Mouse (Mus musculus): ENCODE data around the gene Slco6c1.
A peak's percentile ranks its signal among the peaks of the same experiment; 100 is the strongest.

Gene Slco6c1

GRCm38 (mm10) chr1:97128201-97128600 lies at the start of gene Slco6c1:
Gene Slco6c1, minus strand, starts transcription at chr1:97128301.
- DNase-seq (ENCODE audit: extremely low spot score, low read depth, low spot score), result no peak

DNA sequence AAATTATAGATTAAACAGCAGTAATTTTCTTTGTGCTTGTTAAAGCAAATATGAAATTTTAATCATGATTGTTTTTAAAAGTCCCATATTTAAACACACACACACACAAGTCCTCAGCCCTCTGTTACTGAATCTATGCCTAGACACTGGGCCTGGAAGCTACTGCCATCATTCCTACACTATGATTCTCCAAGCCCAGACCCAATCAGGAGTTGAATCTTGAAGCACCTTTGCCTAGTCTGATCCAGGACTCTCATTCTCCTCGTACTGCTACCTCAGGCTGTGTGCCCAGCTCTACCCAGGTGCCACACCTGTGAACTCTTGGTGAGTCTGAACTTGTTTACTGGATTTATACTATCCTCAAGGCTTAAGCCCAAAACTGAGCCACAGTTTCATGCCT lies 89.1 kb downstream of the Slco6c1 start:
- no peak for DNase-seq (ENCODE audit: extremely low spot score, low read depth, low spot score)

DNA sequence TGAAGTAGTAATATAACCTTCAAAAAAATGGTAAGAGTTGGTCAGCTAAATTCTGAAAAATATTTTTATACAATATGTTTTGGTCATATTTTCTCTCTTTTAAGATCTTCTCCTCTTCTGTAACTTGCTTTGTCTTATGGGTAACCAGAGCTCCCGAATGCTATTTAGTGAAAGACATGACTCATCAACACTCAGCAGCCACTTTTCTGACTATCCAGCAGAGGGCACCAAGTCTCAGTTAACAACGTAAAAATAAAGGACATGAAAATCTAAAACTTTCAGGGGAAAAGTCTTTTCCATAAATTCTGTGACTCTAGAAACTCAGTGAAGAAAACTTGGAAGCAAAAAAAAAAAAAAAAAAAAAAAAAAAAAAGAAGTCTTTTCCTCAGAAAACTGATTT lies 89.6 kb downstream of the Slco6c1 start:
- peak; percentile 3 for DNase-seq (ENCODE audit: extremely low spot score, low read depth, low spot score)

DNA sequence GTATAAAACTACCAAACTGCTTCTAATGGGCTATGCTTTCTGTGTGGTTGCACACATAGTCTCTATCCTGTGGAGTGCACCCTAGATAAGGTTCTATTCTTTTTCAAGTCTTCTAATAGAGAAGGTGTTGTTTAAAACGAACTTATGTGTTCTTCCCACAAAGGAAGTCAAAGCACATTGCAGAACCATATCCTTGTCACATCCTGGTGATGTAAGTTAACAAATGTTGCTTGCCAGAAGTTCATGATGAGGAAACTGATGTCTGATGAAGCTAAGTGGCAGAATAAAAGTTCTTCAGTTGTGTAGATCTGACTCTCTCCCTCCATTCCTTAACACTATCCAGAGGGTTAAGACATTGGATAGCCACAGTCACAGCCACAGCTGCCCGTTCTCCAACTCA lies 90.1 kb downstream of the Slco6c1 start:
- DNase-seq (ENCODE audit: extremely low spot score, low read depth, low spot score), result no peak

DNA sequence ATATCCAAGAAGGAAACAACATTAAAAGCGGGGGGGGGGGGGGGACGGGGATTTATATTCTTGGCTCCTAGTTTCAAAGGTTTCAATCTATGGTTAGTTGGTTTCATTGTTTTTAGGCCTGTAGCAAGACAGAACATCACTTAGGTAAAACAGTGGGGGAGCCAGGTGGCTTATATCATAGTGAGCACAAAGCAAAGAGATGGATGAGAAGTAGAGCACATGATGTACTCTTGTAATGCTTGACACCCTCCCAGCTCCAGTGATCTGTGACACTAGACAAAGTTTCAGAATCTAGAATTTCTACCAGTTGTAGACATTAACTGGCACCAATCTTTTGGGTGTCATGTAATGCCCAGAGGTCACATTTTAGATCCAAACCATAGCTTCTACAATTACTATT lies 106.7 kb downstream of the Slco6c1 start:
- no peak for DNase-seq (ENCODE audit: extremely low spot score, low read depth, low spot score)

GRCm38 (mm10) chr1:97019404-97019803 lies 108.7 kb downstream of the Slco6c1 start:
- DNase-seq (ENCODE audit: extremely low spot score, low read depth, low spot score), result no peak

GRCm38 (mm10) chr1:97018978-97019377 lies 109.1 kb downstream of the Slco6c1 start:
- peak; percentile 10 for DNase-seq (ENCODE audit: extremely low spot score, low read depth, low spot score)

All from hindlimb bud, embryonic 11.5 days (tissue).